Mouse (Mus musculus) myocyte (in vitro differentiated cells): Measurements from ENCODE around the gene Cox4i2.
A peak's percentile ranks its signal among the peaks of the same experiment; 100 is the strongest.

Experiments
- CEBPB ChIP-seq: IDR thresholded peaks from 2 replicates; pipeline ENCODE4 v1.6.1; 2011; ENCODE audit warnings: mild to moderate bottlenecking, moderate library complexity; ENCODE audit not compliant: poor library complexity, insufficient read depth, severe bottlenecking
- E2F4 ChIP-seq: IDR thresholded peaks from one replicate; pipeline ENCODE4 v1.6.1; 2011; ENCODE audit warnings: mild to moderate bottlenecking, control low read depth, moderate library complexity; ENCODE audit not compliant: insufficient read depth
- MAX ChIP-seq: IDR thresholded peaks from one replicate; pipeline ENCODE4 v1.6.1; 2011; ENCODE audit warnings: low read depth, mild to moderate bottlenecking, control low read depth
- MYOD1 ChIP-seq, 3 experiments: IDR thresholded peaks; one replicate each; pipeline ENCODE4 v1.6.1; 2011; ENCODE audit warnings: control low read depth in 2 of 3, low read depth in 2 of 3, mild to moderate bottlenecking in 2 of 3, moderate library complexity in 1 of 3; ENCODE audit not compliant: insufficient read length in 2 of 3, control insufficient read depth in 1 of 3
- MYOG ChIP-seq, 3 experiments: IDR thresholded peaks; one replicate each; pipeline ENCODE4 v1.6.1; 2011; ENCODE audit warnings: control low read depth in 2 of 3, low read depth in 2 of 3, mild to moderate bottlenecking in 2 of 3; ENCODE audit not compliant: insufficient read length in 2 of 3, control insufficient read depth in 1 of 3, insufficient read depth in 1 of 3
- POLR2A ChIP-seq: IDR thresholded peaks from one replicate; pipeline ENCODE4 v1.6.1; 2011; ENCODE audit warnings: low read depth, mild to moderate bottlenecking, control low read depth, moderate library complexity; ENCODE audit not compliant: insufficient read length
- POLR2AphosphoS2 ChIP-seq: IDR thresholded peaks from one replicate; pipeline ENCODE4 v1.6.1; 2011; ENCODE audit warnings: low read depth, control low read depth; ENCODE audit not compliant: insufficient read length
- REST ChIP-seq: IDR thresholded peaks from one replicate; pipeline ENCODE4 v1.6.1; 2011; ENCODE audit warnings: mild to moderate bottlenecking, control low read depth, moderate library complexity; ENCODE audit not compliant: insufficient read depth, insufficient read length
- SRF ChIP-seq: IDR thresholded peaks from one replicate; pipeline ENCODE4 v1.6.1; 2011; ENCODE audit warnings: low read depth; ENCODE audit not compliant: control insufficient read depth, insufficient read length
- TCF12 ChIP-seq: IDR thresholded peaks from one replicate; pipeline ENCODE4 v1.6.1; 2011; ENCODE audit warnings: mild to moderate bottlenecking, control low read depth; ENCODE audit not compliant: poor library complexity, insufficient read depth, severe bottlenecking
- TCF3 ChIP-seq: IDR thresholded peaks from one replicate; pipeline ENCODE4 v1.6.1; 2011; ENCODE audit warnings: low read depth, control low read depth; ENCODE audit not compliant: insufficient read length
- USF1 ChIP-seq: IDR thresholded peaks from one replicate; pipeline ENCODE4 v1.6.1; 2011; ENCODE audit warnings: low read depth, mild to moderate bottlenecking, control low read depth, moderate library complexity

GRCm38 (mm10) chr2:152814213-152814874 lies 60.4 kb downstream of the Cox4i2 start:
- TF ChIP-seq SRF (no peak), CEBPB (no peak), USF1 (no peak), E2F4 (no peak), POLR2A (no peak), MYOD1 (IDR thresholded peaks at IDR 0.05; ENCODE audit: control insufficient read depth in 1 of 3, insufficient read length in 2 of 3, low read depth in 2 of 3) (peak in 1 of 3 experiments; percentile 38), TCF12 (no peak), MYOG (IDR thresholded peaks at IDR 0.05; ENCODE audit: control insufficient read depth in 1 of 3, insufficient read depth in 1 of 3, insufficient read length in 2 of 3, low read depth in 2 of 3) (no peak), POLR2AphosphoS2 (no peak), MAX (no peak), REST (no peak), TCF3 (no peak)
